Mouse (Mus musculus): Measurements from ENCODE around the gene 2010109A12Rik.

DNA sequence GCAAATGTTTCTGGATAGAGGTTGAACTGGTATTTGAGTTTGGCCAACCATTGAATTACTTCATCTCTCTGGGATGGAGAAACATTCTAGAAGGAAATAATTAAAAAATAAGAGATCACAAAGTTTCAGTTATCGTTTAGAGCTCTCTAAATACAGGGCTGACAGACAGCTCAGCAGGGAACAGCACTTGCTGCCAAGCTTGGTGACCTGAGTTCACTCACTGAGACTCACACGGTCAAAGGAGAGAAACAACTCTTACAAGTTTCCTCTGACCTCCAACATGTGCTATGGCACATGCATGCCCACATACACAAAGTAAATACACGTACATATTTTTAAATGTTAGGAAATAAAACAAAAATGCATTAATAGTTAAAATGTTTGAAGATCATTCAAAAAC, 16.7 kb upstream of the 2010109A12Rik start:
- TF ChIP-seq ZC3H11A (IDR thresholded peaks at IDR 0.05; ENCODE audit: borderline replicate concordance, low read depth, low read length) (no peak), ZNF384 (IDR thresholded peaks at IDR 0.05; ENCODE audit: low read depth, low read length) (no peak)

Data from ES-E14 (cell line).